In genomic region chr11:115226811-115227491, GRCm38 (mm10) we compare ENCODE assay signal across 10 mouse cellular contexts. TPM values are rescaled to one million over a fixed set of nuclear protein-coding genes. Genes with fewer than 3 reads are reported as not detected.
A peak's percentile ranks its signal among the peaks of the same experiment; 100 is the strongest.
DNase-seq lines count a peak whose midpoint lies in the region; ATAC-seq lines count a peak whose summit lies in the region.
"Had no signal": no experiment of that assay in that cellular context is flagged by ENCODE, and none has a peak within 500 bp of the region (broad histone marks: within the 10 kb centered on the region; RNA-seq: fewer than 3 reads in every experiment).

No protein-coding gene starts in this region.

- 0 out of 2 replicates have a peak overlapping the region, but pooled peaks have one; percentile 29 for H3K9ac ChIP-seq in heart, embryonic 13.5 days
- H3K9ac ChIP-seq: embryonic facial prominence, embryonic 12.5 days; limb, embryonic 15.5 days had no signal

- no peak overlapping the region for H3K4me3 ChIP-seq in heart, embryonic 13.5 days
- H3K4me3 ChIP-seq: embryonic facial prominence, embryonic 12.5 days; limb, embryonic 15.5 days had no signal

- H3K27ac ChIP-seq in heart, embryonic 13.5 days (replicated peaks), result peak overlapping the region; percentile 58
- H3K27ac ChIP-seq: embryonic facial prominence, embryonic 12.5 days; limb, embryonic 15.5 days had no signal

- peaks cover 91% of the 10 kb centered on the region for H3K4me1 ChIP-seq in heart, embryonic 13.5 days

- H3K9me3 ChIP-seq in heart, embryonic 13.5 days, result no peaks in the 10 kb centered on the region
- H3K9me3 ChIP-seq: embryonic facial prominence, embryonic 12.5 days; limb, embryonic 15.5 days had no signal

- 41% methylated on average over 14 of the region's 14 CpGs for WGBS in heart, embryonic 13.5 days

- H3K27me3 ChIP-seq in heart, embryonic 13.5 days (replicated peaks), result peaks cover 23% of the 10 kb centered on the region; the same call in 1 of the 2 replicates
- H3K27me3 ChIP-seq: limb, embryonic 15.5 days had no signal

- DNase-seq in CD4-positive helper T cell, adult 2 months (ENCODE audit: low read depth, low spot score), result peak; percentile 67
- DNase-seq in CD8-positive naive resting alpha-beta T cell, adult 2 months (ENCODE audit: low read depth in 2 of 2, low spot score in 2 of 2), result peak; percentile 24
- peak; percentile 42 for DNase-seq in lung, postnatal 36 days
- DNase-seq in adrenal gland, postnatal 36 days, result no peak
- no peak for DNase-seq in frontal cortex, postnatal 14 days (ENCODE audit: low spot score in 2 of 2)
- DNase-seq in spleen, postnatal 14 days (ENCODE audit: low spot score in 2 of 2), result no peak

- H3K36me3 ChIP-seq in heart, embryonic 13.5 days, result no peaks in the 10 kb centered on the region
- H3K36me3 ChIP-seq: embryonic facial prominence, embryonic 12.5 days had no signal

- H3K4me2 ChIP-seq in heart, embryonic 13.5 days, result no peak overlapping the region
- H3K4me2 ChIP-seq: embryonic facial prominence, embryonic 12.5 days; limb, embryonic 15.5 days had no signal

- ATAC-seq in heart, embryonic 13.5 days (ENCODE audit: extremely low read depth, insufficient number of reproducible peaks, low FRiP score, low TSS enrichment), result no peak

RNA-seq across cellular contexts. Expression of gene Nat9, which starts 39.3 kb away (rescaled TPM):
- polyA plus RNA-seq in heart, embryonic 13.5 days (2015; fragmentation: Nextera tagmentation; extraction: Ambion mirVana), result 13.8 and 19.0 TPM in 2 replicates
- 10 to 100 TPM; 26.7 to 29.4 TPM for total RNA-seq in adrenal gland, postnatal 36 days (2021)

RNA-seq across cellular contexts. Expression of gene Tmem104, which starts 39.7 kb away (rescaled TPM):
- 7.1 and 7.7 TPM in 2 replicates for polyA plus RNA-seq in heart, embryonic 13.5 days (2015; fragmentation: Nextera tagmentation; extraction: Ambion mirVana)
- 10 to 100 TPM; 19.9 to 23.2 TPM for total RNA-seq in adrenal gland, postnatal 36 days (2021)

RNA-seq across cellular contexts. Expression of gene Grin2c, which starts 40.1 kb away (rescaled TPM):
- 0.04 TPM in 1 of 2 replicates, not detected in the other for polyA plus RNA-seq in heart, embryonic 13.5 days (2015; fragmentation: Nextera tagmentation; extraction: Ambion mirVana)
- total RNA-seq in adrenal gland, postnatal 36 days (2021), result 1 to 10 TPM; 1.7 to 4.6 TPM
- polyA plus RNA-seq: stomach, embryonic 16.5 days had no signal

RNA-seq across cellular contexts. Expression of gene Fdxr, which starts 49.9 kb away (rescaled TPM):
- 9.5 and 11.7 TPM in 2 replicates for polyA plus RNA-seq in heart, embryonic 13.5 days (2015; fragmentation: Nextera tagmentation; extraction: Ambion mirVana)
- 1,000 to 10,000 TPM; 1,168 to 1,492 TPM for total RNA-seq in adrenal gland, postnatal 36 days (2021)

Comparison
In these comparisons a context has a peak if more than half of its experiments do, and no peak if none do; other contexts are left out.
1. DNase-seq: peak in CD4-positive helper T cell, adult 2 months (single experiment), CD8-positive naive resting alpha-beta T cell, adult 2 months (2 of 2) and lung, postnatal 36 days (single experiment); none in adrenal gland, postnatal 36 days (0 of 2), frontal cortex, postnatal 14 days (0 of 2) and spleen, postnatal 14 days (0 of 2).